Mouse (Mus musculus): ENCODE data around the gene Trim47. TPM values are rescaled to one million over a fixed set of nuclear protein-coding genes. Genes with fewer than 3 reads are reported as not detected.

Gene Trim47
- polyA plus RNA-seq (2015; fragmentation: Nextera tagmentation; extraction: Ambion mirVana) = 5.1 and 6.2 TPM in 2 replicates

DNA sequence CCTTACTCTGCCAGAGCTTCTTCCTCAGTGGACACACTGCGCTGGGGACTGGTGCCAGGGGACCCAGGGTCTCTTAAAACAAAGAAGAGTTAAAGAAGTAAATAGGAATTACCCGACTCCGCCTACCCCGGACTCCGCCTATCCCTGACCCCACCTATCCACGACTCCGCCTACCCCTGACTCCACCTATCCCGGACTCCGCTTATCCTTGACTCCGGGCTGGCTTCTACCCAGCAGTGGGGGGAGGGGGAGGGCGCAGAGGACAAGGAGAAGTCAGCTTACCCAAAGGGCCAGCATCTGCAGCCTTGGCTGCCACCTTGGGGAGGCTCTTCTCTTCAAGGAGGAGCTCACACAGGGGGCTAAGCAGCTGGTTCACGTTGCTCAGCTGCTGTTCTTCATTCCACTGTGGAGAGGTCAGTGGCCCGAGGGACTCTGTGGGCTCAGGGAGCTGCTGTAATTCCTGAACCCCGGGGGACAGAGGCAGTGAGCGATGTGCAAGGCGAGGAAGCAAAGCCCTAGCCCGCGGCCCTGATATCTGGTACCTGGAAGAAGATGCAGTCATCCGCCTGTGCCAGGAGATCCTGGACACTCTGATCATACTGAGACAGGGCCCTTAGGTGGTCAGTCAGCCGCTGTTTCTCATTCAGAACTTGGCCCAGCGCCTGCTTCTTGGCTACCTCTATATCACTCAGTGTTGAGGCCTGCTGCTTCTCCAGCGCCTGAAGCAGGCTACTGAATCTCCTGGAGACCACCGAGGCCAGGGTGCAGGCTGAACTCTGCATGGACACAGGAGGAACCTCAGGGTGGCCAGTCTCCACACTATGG is at the start of gene Trim47:
TSS of gene Trim47 (minus strand) at position 55 of the 825 bp plus-strand sequence.
- H3K27ac ChIP-seq (ENCODE audit: low read length) = no peak within 1 kb of the TSS
- peak; percentile 39; the same call in 1 of the 2 replicates for ATAC-seq (ENCODE audit: low read depth)
- no peaks in the 10 kb centered on the region for H3K27me3 ChIP-seq (ENCODE audit: control insufficient read depth, insufficient read depth, low read depth, low read length)
- WGBS (ENCODE audit: insufficient replicate concordance) = 42% methylated on average over 23 of the region's 23 CpGs
- H3K36me3 ChIP-seq (ENCODE audit: control insufficient read depth, insufficient read depth) = no peaks in the 10 kb centered on the region; the same call in 1 of the 2 replicates
- H3K4me1 ChIP-seq (ENCODE audit: control insufficient read depth, low read depth, low read length) = peaks cover 37% of the 10 kb centered on the region
- H3K9me3 ChIP-seq (replicated peaks; ENCODE audit: control insufficient read depth, low read length) = no peaks in the 10 kb centered on the region
- H3K4me2 ChIP-seq (ENCODE audit: low read depth, low read length) = peak within 1 kb of the TSS; percentile 4; the same call in 1 of the 2 replicates
- H3K4me3 ChIP-seq (ENCODE audit: low read depth, low read length) = no peak within 1 kb of the TSS
- no peak within 1 kb of the TSS for H3K9ac ChIP-seq (ENCODE audit: low read depth, low read length)

DNA sequence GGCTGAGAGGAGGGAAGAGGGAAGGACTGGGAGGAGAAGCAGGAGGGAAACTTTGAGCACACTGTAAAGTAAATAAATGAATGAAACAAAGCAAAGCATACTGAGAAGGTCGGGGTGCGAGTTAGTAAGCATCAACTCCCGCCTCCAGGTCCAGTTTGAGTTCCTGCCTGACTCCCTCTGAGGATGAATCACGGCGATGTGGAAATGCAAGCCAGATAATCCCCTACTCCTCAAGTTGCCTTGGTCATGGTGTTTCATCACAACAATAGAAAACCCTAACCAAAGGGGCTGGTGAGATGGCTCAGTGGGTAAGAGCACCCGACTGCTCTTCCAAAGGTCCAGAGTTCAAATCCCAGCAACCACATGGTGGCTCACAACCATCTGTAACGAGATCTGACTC is 49.0 kb upstream of the Trim47 start:
- Histone ChIP-seq H3K9me3 (replicated peaks; ENCODE audit: control insufficient read depth, low read length) (no peaks in the 10 kb centered on the region), H3K4me3 (ENCODE audit: low read depth, low read length) (no peak overlapping the region), H3K36me3 (ENCODE audit: control insufficient read depth, insufficient read depth) (peaks cover 30% of the 10 kb centered on the region), H3K4me2 (ENCODE audit: low read depth, low read length) (no peak overlapping the region), H3K9ac (ENCODE audit: low read depth, low read length) (no peak overlapping the region), H3K27me3 (ENCODE audit: control insufficient read depth, insufficient read depth, low read depth, low read length) (no peaks in the 10 kb centered on the region), H3K4me1 (ENCODE audit: control insufficient read depth, low read depth, low read length) (no peaks in the 10 kb centered on the region), H3K27ac (ENCODE audit: low read length) (no peak overlapping the region)
- WGBS (ENCODE audit: insufficient replicate concordance) = 77% methylated on average over 7 of the region's 7 CpGs
- ATAC-seq (ENCODE audit: low read depth) = no peak

DNA sequence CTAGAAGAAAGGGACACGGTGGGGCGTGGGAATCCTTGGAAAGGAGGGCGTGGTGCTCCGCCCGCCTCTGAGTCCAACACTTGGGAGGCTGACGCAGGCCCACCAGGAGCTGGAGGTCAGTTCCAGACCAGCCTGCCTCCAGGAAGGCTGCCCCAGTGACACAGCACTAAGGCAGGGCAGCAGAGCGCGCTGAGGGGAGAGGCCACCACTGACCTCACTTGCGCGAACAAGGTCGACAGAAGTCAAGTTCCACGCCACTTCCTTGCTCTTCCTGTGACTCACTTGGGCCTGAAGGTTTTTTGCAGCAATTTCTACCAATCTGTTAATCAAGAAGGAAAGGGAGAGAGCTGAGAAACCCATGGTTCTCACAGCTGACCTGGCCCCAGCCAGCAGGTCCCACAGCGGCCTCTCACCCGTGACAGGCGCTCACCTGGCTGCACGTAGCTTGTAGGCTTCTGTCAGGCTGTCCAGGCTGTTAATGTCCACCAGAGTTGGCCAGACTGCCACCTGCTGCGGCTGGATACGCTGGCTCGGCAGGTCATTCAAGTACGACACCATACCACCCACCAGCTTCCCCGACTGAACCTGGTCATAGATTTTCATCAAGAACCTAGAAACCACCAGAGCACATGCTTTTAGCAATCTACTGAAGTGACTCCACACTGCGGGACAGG is 47.9 kb upstream of the Trim47 start:
- Histone ChIP-seq H3K9me3 (replicated peaks; ENCODE audit: control insufficient read depth, low read length) (no peaks in the 10 kb centered on the region), H3K4me3 (ENCODE audit: low read depth, low read length) (no peak overlapping the region), H3K4me1 (ENCODE audit: control insufficient read depth, low read depth, low read length) (no peaks in the 10 kb centered on the region; the same call in none of the 2 replicates), H3K27me3 (ENCODE audit: control insufficient read depth, insufficient read depth, low read depth, low read length) (no peaks in the 10 kb centered on the region), H3K9ac (ENCODE audit: low read depth, low read length) (no peak overlapping the region), H3K36me3 (ENCODE audit: control insufficient read depth, insufficient read depth) (peaks cover 27% of the 10 kb centered on the region), H3K4me2 (ENCODE audit: low read depth, low read length) (no peak overlapping the region), H3K27ac (ENCODE audit: low read length) (no peak overlapping the region)
- ATAC-seq (ENCODE audit: low read depth) = no peak
- 82% methylated on average over 22 of the region's 22 CpGs for WGBS (ENCODE audit: insufficient replicate concordance)

GRCm38 (mm10) chr11:116171959-116172358 is 44.9 kb upstream of the Trim47 start:
- Histone ChIP-seq H3K9ac (ENCODE audit: low read depth, low read length) (no peak overlapping the region), H3K27ac (ENCODE audit: low read length) (no peak overlapping the region), H3K4me3 (ENCODE audit: low read depth, low read length) (no peak overlapping the region), H3K36me3 (ENCODE audit: control insufficient read depth, insufficient read depth) (peaks cover 19% of the 10 kb centered on the region), H3K27me3 (ENCODE audit: control insufficient read depth, insufficient read depth, low read depth, low read length) (no peaks in the 10 kb centered on the region), H3K4me1 (ENCODE audit: control insufficient read depth, low read depth, low read length) (peaks cover 10% of the 10 kb centered on the region), H3K4me2 (ENCODE audit: low read depth, low read length) (no peak overlapping the region), H3K9me3 (replicated peaks; ENCODE audit: control insufficient read depth, low read length) (no peaks in the 10 kb centered on the region)
- 76% methylated on average over 2 of the region's 2 CpGs for WGBS (ENCODE audit: insufficient replicate concordance)
- no peak for ATAC-seq (ENCODE audit: low read depth)

GRCm38 (mm10) chr11:116170003-116170800 is 43.2 kb upstream of the Trim47 start:
- H3K4me3 ChIP-seq (ENCODE audit: low read depth, low read length) = no peak overlapping the region
- H3K36me3 ChIP-seq (ENCODE audit: control insufficient read depth, insufficient read depth) = peaks cover 19% of the 10 kb centered on the region
- no peak overlapping the region for H3K27ac ChIP-seq (ENCODE audit: low read length)
- no peak overlapping the region for H3K4me2 ChIP-seq (ENCODE audit: low read depth, low read length)
- no peaks in the 10 kb centered on the region for H3K27me3 ChIP-seq (ENCODE audit: control insufficient read depth, insufficient read depth, low read depth, low read length)
- no peaks in the 10 kb centered on the region for H3K9me3 ChIP-seq (replicated peaks; ENCODE audit: control insufficient read depth, low read length)
- 64% methylated on average over 5 of the region's 5 CpGs for WGBS (ENCODE audit: insufficient replicate concordance)
- peaks cover 17% of the 10 kb centered on the region for H3K4me1 ChIP-seq (ENCODE audit: control insufficient read depth, low read depth, low read length)
- ATAC-seq (ENCODE audit: low read depth) = no peak
- H3K9ac ChIP-seq (ENCODE audit: low read depth, low read length) = no peak overlapping the region

GRCm38 (mm10) chr11:116169214-116169613 is 42.2 kb upstream of the Trim47 start:
- no peak for ATAC-seq (ENCODE audit: low read depth)
- Histone ChIP-seq H3K36me3 (ENCODE audit: control insufficient read depth, insufficient read depth) (peaks cover 13% of the 10 kb centered on the region), H3K4me3 (ENCODE audit: low read depth, low read length) (no peak overlapping the region), H3K9me3 (replicated peaks; ENCODE audit: control insufficient read depth, low read length) (no peaks in the 10 kb centered on the region), H3K9ac (ENCODE audit: low read depth, low read length) (no peak overlapping the region), H3K27ac (ENCODE audit: low read length) (no peak overlapping the region), H3K4me1 (ENCODE audit: control insufficient read depth, low read depth, low read length) (peaks cover 17% of the 10 kb centered on the region), H3K4me2 (ENCODE audit: low read depth, low read length) (no peak overlapping the region), H3K27me3 (ENCODE audit: control insufficient read depth, insufficient read depth, low read depth, low read length) (no peaks in the 10 kb centered on the region)
- 64% methylated on average over 3 of the region's 3 CpGs for WGBS (ENCODE audit: insufficient replicate concordance)

DNA sequence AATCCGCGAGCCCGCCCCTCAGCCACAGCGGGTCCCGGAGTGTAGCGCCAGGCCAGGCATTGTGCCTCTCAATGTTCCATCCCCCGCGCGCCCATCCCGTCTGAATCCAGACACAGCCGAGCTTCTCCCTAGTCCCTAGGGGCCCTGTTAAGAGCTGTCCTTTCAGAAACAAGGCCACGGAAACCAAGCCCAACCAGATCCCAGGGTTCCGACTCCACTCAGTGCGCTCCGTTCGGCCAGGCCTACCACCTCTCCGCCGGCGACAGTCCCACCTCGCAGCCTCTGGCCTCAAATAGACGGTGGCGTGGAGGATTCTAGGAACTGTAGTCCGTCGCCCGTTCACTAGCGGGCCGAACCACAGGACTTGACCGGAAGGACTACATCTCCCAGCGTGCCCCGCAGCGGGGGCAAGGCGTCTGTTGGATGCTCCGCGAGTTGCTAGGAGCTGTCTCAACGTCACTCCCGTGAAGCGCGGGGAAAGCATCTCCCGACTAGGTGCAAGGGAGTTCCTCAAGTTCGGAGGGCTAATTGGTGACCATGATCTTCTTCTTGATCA is 41.0 kb upstream of the Trim47 start, which contains the start of gene Fbf1:
TSS of gene Fbf1 (minus strand) at position 283 of the 556 bp plus-strand sequence.
- Histone ChIP-seq H3K27ac (ENCODE audit: low read length) (peak within 1 kb of the TSS; percentile 66), H3K4me1 (ENCODE audit: control insufficient read depth, low read depth, low read length) (peaks cover 17% of the 10 kb centered on the region), H3K9me3 (replicated peaks; ENCODE audit: control insufficient read depth, low read length) (no peaks in the 10 kb centered on the region), H3K9ac (ENCODE audit: low read depth, low read length) (peak within 1 kb of the TSS; percentile 81), H3K27me3 (ENCODE audit: control insufficient read depth, insufficient read depth, low read depth, low read length) (no peaks in the 10 kb centered on the region), H3K36me3 (ENCODE audit: control insufficient read depth, insufficient read depth) (peaks cover 4% of the 10 kb centered on the region), H3K4me2 (ENCODE audit: low read depth, low read length) (peak within 1 kb of the TSS; percentile 64), H3K4me3 (ENCODE audit: low read depth, low read length) (peak within 1 kb of the TSS; percentile 76)
- WGBS (ENCODE audit: insufficient replicate concordance) = under 1% methylated on average over 40 of the region's 40 CpGs
- ATAC-seq (ENCODE audit: low read depth) = peak; percentile 99

DNA sequence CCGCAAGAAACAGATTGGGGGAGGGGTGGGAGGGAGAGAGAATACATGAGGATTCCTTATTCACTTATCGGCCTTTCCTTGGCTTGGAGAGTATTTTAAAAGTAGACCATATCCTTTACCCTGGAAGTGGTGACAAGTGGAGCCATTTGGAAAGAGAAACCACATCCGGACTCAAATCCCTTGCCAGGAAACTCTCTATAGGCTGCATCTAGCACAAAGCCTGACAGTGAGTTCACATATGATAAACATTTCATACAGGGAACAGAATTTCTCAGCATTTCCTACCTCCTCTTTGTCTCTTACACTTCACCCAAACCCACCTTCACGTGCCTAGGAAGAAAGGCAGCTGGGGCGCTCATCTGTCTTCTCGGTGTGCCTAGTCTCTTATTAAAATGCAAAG is 40.2 kb upstream of the Trim47 start:
- Histone ChIP-seq H3K36me3 (ENCODE audit: control insufficient read depth, insufficient read depth) (no peaks in the 10 kb centered on the region), H3K4me3 (ENCODE audit: low read depth, low read length) (peak overlapping the region; percentile 76), H3K27me3 (ENCODE audit: control insufficient read depth, insufficient read depth, low read depth, low read length) (no peaks in the 10 kb centered on the region), H3K4me2 (ENCODE audit: low read depth, low read length) (peak overlapping the region; percentile 64), H3K9ac (ENCODE audit: low read depth, low read length) (peak overlapping the region; percentile 81), H3K9me3 (replicated peaks; ENCODE audit: control insufficient read depth, low read length) (no peaks in the 10 kb centered on the region), H3K27ac (ENCODE audit: low read length) (peak overlapping the region; percentile 66), H3K4me1 (ENCODE audit: control insufficient read depth, low read depth, low read length) (peaks cover 17% of the 10 kb centered on the region)
- WGBS (ENCODE audit: insufficient replicate concordance) = 10% methylated on average over 6 of the region's 6 CpGs
- ATAC-seq (ENCODE audit: low read depth) = no peak
